Mouse (Mus musculus) urinary bladder, postnatal 25 days (tissue): ENCODE measurements around the gene Gm19426.
"Not testable (repeated sequence)": the region's sequence is repeated elsewhere in the genome, so short reads cannot be mapped to it uniquely, and the experiment has no call there.

Experiments used
- DNase-seq: peaks from one replicate; pipeline ENCODE4 v3.0.0; 2022; ENCODE audit warnings: low spot score

Gene Gm19426

DNA sequence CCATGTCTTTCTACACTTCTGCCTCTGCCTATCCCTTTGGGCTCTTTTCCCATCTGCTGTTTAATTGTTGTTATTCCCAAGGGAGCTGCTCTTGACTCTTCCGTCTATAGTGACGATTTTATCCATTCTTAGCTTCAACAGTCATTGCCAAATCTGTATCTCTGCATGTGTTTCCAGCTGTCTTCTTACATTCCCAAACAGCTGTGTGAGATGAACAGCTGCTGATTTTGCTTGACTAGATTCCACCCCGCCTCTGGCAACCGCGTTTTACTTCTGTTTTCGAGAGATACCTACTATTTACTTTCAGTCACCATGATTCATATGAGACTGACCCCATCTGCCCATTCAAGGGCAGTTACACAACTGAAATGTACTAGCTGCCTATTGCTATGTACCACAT lies 6.7 kb upstream of the Gm19426 start:
- no peak for DNase-seq

GRCm38 (mm10) chr2:84744126-84744525 lies 671 bp upstream of the Gm19426 start:
- peak; percentile 32 for DNase-seq

DNA sequence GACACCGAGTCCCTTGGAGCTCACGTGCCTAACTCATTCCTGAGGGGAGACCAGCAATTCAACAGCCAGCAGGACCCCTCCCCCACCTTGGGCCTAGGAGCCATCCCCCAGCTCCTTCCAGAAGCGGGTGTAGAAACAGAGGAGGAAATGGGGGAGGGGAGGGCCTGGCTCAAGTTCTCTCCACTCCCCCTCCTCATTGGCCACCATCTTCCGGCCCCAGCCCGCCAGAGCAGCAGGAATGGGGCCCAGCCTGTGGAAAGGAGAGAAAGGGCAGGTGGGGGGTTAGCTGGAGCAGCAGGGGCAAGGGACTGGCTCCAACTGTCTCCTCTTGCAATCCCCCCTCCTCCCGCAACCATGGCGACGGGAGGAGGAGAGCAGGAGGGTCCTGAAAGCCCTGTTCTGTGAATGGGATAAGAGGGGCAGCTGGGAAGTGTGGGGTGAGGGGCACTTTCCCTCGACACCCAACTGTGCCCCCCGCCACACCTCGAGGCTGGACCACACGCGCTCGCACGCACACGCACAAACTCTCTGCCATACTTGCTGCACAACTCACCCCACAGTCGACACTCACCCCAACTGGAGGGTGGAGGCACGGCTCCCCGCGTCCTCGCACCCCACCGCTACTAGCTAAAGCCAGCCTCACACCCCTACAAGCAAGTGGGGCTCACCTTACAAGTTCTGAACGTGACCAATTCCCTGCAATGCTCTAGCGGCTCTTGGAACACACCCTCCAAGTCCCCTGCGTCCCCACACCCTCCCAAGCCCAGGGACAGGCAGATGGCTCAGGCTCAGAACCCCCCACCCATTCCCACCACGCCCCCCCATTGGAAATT lies 788 bp downstream of the Gm19426 start:
- no peak for DNase-seq

DNA sequence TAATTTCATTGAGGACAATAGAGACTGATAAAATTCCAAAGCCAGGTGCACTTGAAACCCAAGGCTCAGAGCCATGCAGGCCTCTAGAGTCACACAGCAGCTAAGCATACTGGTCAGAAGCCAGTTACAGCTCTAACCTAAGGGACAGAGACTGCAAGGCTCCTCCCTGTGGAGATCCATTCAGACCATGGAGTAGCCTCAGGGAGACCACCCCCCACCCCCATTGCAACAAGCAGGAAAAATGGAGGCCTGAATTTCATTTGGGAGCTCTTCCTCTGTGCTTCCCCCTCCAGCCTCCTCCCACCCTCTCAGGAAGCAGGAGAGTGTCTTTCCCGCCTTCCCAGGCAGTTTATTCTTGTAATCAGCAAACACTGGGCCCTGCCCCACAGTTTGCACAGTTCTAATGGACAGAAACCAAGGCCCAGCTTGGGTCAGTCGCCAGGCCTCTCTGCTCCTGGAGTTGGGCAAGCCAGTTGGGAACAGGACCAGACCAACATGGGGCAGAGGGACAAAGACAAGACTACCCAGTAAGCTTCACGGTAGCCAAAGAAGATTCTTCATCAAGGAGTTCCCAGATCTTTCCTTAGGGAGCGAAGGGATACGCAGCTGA lies 1.5 kb downstream of the Gm19426 start:
- no peak for DNase-seq

DNA sequence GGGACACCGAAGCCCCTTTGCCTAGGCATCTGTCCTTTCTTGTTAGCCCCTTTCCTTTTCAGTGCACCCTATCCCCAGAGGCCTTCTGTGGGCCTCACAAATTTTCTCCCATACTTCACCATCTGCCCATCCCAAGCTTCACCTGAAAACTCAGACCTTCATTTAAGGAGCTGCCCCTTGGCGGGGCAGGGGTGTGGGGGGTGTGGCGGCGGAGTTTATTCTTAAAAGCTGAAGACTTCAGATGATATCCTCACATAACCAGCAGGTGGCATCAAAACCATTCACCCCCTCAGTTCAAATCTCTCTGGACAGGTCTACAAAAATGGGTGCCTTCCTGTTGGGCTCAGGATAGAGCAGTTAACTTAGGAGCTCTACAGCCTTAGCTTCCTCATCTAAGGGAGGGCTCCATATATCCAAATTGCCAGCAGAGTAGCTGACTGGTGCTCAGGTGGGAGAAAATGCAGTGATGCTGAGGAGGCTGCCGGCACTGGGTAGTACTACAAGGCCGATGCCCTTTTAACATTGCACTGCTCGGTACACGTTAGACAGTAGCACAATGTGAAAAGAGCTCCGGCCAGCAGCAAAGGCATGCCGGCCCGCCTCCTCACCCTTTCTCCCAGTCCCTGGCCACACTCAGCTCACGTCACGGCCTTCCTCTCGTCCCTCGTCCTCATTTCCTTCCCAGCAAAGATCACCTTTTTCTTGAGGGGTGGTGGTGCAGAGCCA lies 2.7 kb downstream of the Gm19426 start:
- DNase-seq: no peak

DNA sequence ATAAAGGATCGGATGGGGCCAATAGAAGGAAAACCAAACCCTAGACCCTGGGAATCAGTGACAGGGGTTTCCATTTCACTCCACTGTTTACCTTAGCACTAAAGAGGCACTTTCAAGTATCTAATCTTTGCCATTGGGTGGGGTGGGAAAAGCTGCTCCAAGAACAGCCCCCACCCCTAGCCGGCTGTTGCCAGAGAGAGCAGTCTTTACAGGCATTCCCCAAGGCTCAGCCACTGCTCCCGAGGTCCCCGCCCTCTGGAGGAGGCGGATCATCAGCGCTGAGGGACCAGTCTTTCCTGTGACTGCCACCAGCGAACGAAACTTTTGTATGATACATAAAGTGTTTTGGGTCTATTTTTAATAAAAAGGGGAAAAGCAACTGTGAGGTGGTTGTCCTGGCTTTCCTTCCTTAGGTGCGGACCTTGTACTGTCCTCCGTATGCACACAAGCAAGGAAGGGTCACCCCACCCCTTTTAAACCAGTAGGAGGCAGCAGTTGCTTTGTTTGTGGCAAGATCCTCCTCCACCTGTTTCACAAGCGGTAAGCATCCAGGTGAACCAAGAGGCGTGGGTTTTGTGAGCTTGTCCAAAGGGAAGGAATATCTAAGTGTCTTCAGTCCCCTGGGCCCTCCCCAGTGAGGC lies 5.1 kb downstream of the Gm19426 start:
- no peak for DNase-seq

- no peak for DNase-seq
Observed at GRCm38 (mm10) chr2:84737451-84737925, 6.0 kb downstream of the Gm19426 start.

DNA sequence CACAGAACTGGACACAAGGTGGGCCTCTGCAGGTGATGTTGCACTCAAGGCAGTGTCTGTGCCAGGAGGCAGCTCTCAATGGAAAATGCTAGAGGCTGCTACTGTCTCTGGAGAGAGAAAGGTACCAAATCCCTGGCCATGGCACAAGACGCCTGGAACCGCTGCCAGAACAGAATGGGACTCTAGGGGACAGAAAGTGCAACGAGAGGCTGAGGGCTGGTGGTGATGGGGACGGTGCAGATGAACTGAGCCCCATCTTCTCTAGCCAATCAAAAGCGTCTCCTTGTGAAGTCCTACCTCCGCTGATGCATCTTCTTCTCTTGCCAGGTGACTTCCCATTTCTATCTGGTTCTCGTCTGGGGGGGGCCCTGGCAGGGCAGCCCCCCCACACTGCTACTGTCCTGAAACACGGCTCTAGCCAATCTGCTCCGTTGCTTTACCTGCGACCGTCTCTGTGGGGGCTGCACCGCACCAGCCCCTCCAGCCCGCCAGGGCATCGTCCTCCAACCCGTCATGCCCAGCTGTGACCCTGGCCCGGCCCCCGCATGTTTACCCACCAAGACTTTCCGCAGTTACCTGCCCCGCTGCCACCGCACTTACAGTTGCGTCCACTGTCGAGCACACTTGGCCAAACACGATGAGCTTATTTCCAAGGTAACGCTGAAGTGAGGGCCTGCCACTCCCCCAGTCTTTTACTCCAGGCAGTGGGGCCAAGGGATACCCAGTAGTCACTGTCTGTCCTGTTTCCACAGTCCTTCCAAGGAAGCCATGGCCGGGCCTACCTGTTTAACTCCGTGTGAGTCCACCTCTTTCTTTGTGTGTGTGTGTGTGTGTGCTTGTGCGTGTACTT lies 6.9 kb downstream of the Gm19426 start:
- DNase-seq: no peak

GRCm38 (mm10) chr2:84735346-84735920 lies 8.0 kb downstream of the Gm19426 start:
- DNase-seq: no peak

- no peak for DNase-seq
Observed at GRCm38 (mm10) chr2:84734919-84735318, 8.5 kb downstream of the Gm19426 start.

DNA sequence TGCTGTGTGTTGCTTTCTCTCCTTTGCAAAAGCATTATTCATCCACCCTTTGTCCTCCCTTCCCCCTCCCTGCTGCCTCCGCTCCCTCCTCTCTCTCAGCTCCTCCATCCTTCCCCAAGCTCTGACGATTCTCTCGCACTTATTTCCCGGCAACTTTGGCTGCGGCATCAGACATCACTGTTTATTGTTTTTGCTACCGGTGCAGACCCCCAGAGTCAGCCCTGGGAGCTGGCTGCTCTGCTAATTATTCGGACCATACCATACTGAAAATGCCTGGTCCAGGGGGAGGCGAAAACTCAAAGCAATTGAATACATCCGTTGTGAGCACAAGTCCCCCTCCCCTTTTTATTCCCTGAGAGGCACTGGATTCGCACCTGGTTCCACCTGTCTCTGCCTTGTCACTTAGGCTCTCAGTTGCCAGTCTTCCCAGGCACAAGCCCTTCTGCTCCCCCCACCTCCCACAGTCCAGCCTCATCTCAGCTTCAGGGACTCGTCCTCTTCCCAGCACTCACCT lies 9.0 kb downstream of the Gm19426 start:
- DNase-seq: no peak

GRCm38 (mm10) chr2:84733579-84734300 lies 9.7 kb downstream of the Gm19426 start, which contains the start of gene Ypel4:
Ypel4 (plus strand) TSS chr2:84734058.
- DNase-seq: no peak

DNA sequence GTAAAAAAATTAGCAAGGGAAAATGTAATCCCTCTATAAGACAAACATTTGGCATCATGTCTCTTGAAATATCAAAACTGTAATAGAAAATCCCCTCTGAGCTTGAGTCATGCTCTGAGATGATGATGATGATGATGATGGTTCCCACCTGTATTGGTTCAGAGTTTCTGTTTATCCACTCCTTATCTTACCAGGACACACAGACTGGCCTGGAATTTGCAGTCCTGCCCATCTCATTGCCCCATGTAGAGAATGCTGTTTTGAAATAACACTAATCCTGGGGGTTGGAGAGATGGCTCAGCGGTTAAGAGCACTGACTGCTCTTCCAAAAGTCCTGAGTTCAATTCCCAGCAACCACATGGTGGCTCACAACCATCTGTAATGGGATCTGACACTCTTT lies 11.1 kb downstream of the Gm19426 start:
- DNase-seq: no peak

DNA sequence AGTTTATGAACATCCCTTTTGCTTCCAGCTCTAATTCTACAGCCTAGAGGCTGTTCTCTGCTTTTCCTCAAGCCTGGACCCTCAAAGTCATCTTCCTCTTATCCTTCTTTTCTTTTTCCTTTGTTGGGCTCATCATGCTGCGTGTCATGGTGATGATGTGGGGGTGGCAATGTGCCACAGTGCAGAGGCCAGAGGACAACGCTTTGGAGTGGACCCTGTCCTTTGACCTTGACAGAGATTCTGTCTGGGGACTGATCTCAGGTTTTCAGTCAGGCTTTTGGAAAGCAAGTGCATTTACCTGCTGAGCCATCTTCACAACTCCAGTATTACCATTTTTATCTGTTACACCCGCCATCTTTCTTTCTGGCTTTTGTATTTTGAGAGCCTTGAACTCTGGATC lies 12.2 kb downstream of the Gm19426 start:
- no peak for DNase-seq

DNA sequence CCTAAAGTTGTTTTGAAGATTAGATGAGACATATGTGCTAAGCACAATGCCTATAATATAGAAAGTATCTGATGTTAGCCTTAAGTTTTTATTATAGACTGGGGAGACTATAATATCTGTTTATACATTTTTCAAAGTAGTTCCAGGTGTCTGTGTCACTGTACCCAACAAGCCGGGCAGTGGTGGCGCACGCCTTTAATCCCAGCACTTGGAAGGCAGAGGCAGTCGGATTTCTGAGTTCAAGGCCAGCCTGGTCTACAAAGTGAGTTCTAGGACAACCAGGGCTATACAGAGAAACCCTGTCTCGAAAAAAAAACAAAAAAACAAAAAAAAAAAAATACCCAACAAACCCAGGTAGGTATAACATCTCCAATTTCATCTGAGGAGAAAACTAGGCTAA lies 15.3 kb downstream of the Gm19426 start:
- DNase-seq: not testable (repeated sequence)

DNA sequence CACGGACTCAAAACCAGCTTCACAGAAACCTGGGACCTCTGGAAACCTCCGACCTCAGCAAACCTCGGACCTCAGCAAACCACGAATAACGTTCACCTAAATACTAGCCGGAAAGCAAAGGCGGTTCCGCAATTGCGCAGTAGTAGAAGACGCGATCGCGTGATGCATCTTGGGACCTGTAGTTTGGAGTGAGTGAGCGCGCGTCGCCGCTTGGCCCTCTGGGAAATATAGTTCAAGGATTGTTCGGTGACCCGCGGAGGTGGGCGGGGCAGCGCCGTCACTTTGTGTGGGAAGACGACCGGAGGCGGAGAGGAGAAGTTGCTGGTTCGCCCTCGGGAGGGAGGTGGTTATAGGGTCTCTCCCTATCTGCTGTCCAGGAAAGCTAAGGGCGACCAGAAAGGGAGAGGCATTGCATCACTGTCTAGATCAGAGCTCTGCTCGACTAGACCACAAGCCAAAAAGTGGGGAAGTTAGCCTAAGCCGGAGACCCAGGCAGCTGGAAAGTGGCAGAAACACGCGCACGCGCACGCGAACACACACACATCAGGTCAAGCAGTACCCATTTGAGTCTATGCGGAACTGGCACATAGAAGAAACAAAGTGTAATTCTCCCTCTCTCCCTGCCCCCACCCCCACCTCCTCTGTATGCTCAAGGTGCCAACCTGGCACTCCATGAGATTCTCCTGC lies 16.1 kb downstream of the Gm19426 start, which contains the start of gene Clp1:
Clp1 (minus strand) TSS at position 179 of the 687 bp plus-strand sequence.
- DNase-seq: peak; percentile 90

DNA sequence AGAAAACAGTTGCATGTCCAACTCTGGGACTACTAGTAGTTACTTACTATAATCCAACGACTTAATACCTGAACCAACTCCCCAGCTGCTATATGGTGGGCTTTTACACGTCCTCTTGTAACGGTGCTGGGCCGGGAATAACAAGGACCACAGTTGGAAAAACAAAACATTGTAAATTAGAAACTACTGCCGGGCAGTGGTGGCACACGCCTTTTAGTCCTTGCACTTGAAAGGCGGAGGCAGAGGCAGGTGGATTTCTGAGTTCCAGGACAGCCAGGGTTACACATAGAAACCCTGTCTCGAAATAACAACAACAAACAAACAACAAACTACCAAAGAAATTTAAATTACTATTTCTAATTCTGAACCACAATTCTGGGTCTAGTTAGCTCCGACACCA lies 16.7 kb downstream of the Gm19426 start:
- DNase-seq: no peak

- no peak for DNase-seq
Observed at GRCm38 (mm10) chr2:84725770-84726169, 17.7 kb downstream of the Gm19426 start.

DNA sequence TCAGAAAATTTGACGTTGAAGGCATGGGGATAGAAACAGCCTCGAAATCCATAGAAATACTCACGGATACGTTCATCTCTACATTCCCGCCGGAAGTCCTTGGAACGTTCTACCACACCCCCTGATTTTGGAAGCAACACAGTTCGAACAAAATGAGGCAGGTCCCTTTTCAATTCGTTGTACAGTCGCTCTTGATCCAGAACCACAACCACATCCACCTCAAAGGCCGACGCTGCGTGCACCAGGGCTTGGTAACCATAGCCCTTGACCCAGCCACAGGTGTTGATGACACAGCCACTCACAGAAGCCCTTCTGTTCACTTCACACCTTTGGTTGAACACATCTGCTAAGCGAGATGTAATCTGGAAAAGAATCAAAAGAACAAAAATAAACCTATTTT lies 19.6 kb downstream of the Gm19426 start:
- DNase-seq: no peak
